Mouse (Mus musculus) gastrocnemius, postnatal 14 days (tissue): ENCODE measurements around the gene Ugt1a7c. TPM values are rescaled to one million over a fixed set of nuclear protein-coding genes. Genes with fewer than 3 reads are reported as not detected.
"Not testable (repeated sequence)": the region's sequence is repeated elsewhere in the genome, so short reads cannot be mapped to it uniquely, and the experiment has no call there.

Experiments used
- DNase-seq: peaks from one replicate; pipeline ENCODE4 v3.0.0; 2021; ENCODE audit warnings: mixed read lengths
- intact Hi-C: fragments of 180-260 bp; cut with DNase I; formaldehyde crosslinking; loops from one replicate; pipeline ENCODE4 v1.15.1; 2025; ENCODE audit warnings: low total_unique reads
- long read RNA-seq, 2 experiments: library from polyadenylated mRNA; stranded (forward); transcript quantifications; one replicate each; pipeline ENCODE4 v2.0.0; 2021
- total RNA-seq, 2 experiments: library from RNA; stranded (reverse); gene quantifications; 2 replicates each; pipeline ENCODE4 v1.2.3; 2021

Gene Ugt1a7c
- total RNA-seq, result under 1 TPM; 0.60 to 0.94 TPM
- long read RNA-seq, experiment 1, partial matches to known transcripts, result 0 of 3 reads
- long read RNA-seq, experiment 1, other reads (novel, unspliced or antisense), result 1 of 3 reads
- long read RNA-seq, experiment 2, partial matches to known transcripts, result 0 of 1 reads
- long read RNA-seq, experiment 2, other reads (novel, unspliced or antisense), result 0 of 1 reads

DNA sequence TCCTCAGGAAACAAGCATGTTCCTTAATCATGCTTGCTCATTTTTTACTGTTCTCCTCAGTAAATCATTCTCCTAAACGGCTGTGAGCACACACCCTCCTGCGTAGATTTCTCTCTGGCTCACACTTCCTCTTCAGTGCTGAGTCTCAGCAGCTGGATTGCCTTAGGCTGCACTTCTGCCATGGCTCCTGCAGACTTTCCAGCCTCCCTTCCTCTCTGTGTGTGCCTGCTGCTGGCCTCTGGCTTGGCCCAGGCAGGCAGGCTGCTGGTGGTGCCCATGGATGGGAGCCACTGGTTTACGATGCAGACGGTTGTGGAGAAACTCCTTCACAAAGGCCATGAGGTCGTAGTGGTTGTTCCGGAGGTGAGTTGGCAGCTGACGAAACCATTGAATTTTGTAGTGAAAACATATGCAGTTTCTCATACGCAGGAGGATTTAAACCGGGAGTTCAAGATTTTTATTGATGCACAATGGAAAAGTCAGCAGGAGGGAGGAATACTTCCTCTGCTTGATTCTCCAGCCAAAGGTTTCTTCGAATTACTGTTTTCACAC, at the start of gene Ugt1a7c:
Gene Ugt1a7c (plus strand): TSS at position 122 of the 552 bp plus-strand sequence.
- peak; percentile 8 for DNase-seq
- intact Hi-C loops, result no loop called here

DNA sequence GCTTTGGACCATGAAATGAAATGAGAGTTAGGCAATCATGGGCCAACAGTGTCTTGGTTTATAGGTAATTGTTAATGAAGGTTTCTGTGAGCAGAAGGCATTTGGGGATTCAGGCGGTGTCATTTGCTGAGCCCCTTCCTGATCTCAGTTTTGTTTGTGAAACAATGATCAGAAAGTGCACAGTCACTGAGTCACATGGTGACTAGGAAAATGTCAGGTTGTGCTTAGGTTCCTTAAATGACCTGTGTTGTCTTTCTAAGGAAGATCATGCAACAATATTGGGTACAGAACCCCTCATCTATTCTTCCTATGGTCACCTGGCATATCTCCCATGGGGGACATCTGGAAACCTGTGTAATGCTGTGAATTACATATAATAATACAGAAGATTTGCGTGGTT, 47.5 kb upstream of the Ugt1a7c start:
- intact Hi-C loops, DNase-seq: not testable (repeated sequence)

DNA sequence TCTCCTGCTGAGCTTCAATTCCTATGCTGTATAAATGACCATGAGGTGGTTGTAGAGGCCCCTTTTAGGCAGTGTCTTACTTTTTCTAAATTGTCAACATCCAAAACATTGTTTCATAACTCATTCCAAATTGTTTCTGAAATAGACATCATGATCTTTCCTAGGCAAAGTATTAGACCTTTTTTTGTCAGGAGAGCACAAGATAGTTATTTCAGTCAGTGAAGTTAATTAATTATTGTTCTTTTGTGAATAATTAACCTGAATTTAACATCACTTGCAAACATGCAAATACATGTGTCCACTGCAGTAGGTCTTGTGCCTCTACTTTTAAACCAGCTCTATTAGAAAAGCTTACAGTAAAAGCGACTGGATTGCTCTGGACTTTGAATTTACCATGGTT, 39.8 kb upstream of the Ugt1a7c start, which contains the start of gene Ugt1a10:
Gene Ugt1a10 (plus strand): TSS at position 301 of the 400 bp plus-strand sequence.
- DNase-seq, result no peak
- intact Hi-C loops, result no loop called here

DNA sequence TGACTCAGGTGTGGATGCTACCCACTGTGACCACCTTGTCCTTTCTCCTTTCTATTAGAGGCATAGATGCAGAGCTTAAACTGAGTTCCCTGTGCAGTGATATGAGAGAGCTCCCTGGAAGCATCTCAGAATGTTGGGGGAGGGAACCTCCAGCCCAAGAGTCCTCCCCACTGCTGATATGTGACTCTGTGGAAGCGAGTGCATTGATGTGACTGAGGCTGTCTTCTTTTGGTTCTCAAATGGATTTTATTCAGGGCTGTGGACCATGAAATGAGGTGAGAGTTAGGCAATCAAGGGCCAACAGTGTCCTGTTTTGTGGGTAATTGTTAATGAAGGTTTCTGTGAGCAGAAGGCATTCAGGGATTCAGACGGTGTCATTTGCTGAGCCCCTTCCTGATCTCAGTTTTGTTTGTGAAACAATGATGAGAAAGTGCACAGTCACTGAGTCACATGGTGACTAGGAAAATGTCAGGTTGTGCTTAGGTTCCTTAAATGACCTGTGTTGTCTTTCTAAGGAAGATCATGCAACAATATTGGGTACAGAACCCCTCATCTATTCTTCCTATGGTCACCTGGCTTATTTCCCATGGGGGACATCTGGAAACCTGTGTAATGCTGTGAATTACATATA, 28.3 kb upstream of the Ugt1a7c start:
- intact Hi-C loops, DNase-seq: not testable (repeated sequence)

DNA sequence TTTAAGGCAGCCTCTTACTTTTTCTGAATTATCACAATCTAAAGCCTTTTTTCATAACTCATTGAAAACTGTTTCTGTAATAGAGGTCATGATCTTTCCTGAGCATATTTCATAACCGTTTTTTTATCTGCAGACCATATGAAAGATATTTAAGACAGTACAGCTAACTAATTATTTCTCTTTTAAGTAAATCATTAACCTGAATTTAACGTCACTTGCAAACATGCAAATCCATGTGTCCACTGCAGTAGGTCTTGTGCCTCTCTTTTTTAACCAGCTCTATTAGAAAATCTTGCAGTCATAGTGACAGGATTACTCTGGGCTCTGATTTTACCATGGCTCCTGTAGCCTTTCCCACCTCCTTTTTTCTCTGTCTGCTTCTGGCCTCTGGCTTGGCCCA, 24.4 kb upstream of the Ugt1a7c start, which contains the start of gene Ugt1a9:
Gene Ugt1a9 (plus strand): TSS at position 306 of the 400 bp plus-strand sequence.
- intact Hi-C loops, result no loop called here
- no peak for DNase-seq

DNA sequence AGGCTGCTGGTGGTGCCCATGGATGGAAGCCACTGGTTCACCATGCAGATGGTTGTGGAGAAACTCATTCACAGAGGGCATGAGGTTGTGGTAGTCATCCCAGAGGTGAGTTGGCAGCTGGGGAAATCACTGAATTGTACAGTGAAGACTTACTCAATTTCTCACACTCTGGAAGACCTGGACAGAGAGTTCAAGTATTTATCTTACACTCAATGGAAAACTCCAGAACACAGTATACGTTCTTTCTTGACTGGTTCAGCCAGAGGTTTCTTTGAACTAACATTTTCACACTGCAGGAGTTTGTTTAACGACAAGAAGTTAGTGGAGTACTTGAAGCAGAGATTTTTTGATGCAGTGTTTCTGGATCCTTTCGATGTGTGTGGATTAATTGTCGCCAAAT, 24.0 kb upstream of the Ugt1a7c start:
- no peak for DNase-seq
- intact Hi-C loops, result no loop called here

DNA sequence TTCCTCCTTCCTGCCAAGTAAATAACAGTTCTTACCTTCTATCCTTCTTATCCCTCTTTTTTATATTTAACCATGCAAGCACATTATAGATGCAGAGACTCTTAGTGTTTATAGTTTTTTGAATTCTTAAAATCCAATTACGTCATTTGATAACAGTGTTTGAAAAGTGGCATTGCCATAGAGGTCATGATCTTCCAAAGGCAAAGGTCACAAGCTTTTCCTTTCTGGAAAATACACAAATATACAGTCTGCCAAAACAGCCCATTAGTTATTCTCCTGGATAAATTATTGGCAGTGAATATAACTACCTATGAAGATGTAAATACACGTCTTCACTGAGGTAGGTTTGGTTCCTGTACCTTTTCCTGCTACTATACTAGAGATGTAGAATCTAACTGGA, 20.4 kb upstream of the Ugt1a7c start:
- no peak for DNase-seq
- intact Hi-C loops, result no loop called here

DNA sequence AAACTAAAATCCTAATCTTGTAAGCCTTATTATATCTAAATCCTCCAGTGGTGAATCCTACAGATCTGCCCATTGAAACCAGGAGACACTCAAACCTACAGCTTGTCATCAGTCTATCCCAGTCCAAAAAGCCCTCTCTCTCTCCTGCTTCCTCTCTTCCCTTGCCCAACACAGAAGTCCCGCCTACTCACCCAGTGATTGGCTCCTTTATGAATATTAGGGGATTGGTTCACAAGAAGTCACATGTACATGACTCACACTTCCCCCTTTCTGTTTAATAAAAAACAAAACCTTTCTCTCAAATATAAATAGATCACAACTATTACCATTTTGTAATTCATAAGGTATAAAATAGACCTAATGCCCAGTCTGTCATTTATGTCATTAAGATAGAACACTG, 17.7 kb upstream of the Ugt1a7c start:
- no peak for DNase-seq
- intact Hi-C loops, result no loop called here

DNA sequence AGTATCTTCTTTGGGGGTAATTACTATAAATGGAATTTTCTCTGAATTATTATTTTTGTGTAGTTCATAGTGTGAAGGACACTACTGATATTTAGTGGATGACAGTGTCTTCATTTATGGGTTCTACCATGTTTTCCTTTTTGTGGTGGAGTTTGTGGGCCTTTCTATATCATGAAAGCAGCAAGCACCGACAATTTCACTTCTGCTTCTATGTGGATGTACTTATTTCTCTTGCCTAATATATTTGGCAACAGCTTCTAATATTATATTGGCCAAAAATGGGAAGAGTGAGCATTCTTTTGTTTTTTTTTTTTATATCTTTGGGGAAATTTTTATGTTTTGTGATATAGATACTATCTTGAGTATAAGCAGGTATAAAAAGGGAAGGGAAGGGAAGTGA, 13.2 kb upstream of the Ugt1a7c start:
- intact Hi-C loops, result no loop called here

DNA sequence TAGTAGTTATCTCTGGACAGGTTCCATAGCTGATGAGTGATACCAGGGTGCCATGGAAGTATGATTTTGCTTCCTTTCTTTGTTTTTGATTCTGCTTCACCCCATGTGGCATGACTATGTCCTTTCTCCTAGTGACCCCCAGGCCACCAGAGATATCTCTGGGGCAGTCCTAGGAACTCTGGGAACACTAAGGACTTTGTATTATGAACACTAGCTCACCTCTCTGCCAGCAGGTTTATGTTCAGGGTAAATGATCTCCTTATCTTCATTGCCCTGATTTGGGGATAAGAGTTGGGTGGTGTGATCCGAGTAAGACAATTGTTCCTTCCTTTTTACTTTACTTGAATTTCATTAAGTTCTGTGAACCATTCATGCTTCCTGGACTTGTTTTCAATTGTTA, 8.7 kb upstream of the Ugt1a7c start:
- intact Hi-C loops, result no loop called here
- no peak for DNase-seq

More for the DNA sequence above, 13.2 kb upstream of the Ugt1a7c start:
- no peak for DNase-seq

DNA sequence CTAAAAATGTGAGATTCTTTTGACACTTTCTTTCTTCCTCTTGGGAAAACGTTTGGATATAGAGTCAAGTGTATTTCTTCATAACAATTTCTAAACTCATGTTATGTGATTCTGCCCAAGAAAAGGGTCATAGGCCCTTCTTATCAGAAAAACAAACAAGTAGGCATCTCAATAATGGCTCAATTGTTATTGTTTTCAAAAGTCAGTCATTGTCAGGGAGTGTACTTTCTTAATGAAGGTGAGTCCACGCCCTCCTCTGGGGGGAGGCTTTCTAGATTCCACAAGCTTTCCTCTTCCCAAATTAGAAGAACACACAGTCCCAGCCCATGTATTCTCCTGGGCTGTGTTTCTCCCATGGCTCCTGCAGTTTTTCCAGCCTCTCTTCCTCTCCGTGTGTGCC, 7.3 kb upstream of the Ugt1a7c start, which contains the start of gene Ugt1a8:
Gene Ugt1a8 (plus strand): TSS at position 301 of the 400 bp plus-strand sequence.
- intact Hi-C loops, result no loop called here
- DNase-seq, result no peak

DNA sequence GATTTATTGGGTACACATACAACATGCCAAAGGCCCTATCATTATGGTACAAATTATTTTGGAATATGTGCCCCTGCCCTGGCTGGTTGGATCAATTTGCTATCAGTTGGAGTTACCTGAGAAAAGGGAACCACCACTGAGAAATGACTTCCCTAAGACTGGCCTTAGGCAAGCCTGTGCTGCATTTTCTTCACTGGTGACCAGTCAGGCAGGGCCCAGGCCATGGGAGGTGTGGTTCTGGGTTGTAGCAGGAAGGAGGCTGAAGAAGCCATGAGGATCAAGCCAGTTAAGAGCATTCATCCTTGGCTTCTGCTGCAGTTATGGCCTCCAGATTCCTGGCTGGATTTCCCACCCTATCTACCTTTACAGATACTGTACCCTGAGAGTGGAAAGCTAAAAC, 2.5 kb upstream of the Ugt1a7c start:
- no peak for DNase-seq
- intact Hi-C loops, result no loop called here

DNA sequence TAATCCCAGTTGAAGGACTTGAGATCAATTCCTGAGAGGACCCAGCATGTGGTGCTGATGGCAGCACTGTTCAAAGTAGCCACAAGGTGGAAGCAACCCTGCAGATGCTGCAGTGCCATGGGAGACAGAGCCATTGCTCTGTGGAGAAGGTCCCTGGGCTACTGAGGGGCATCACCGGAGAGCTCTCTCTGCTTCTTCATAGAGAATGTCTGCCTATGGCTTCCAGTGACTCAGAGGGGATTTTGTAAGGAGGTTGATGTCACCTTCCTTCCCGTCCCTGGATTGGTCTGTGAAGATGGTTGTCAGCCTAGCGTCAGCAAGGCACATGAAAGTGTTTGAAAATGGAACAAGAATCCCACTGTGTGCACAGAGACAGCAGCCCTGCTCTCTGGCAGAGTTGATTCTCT, 589 bp upstream of the Ugt1a7c start:
- DNase-seq, intact Hi-C loops: not testable (repeated sequence)

DNA sequence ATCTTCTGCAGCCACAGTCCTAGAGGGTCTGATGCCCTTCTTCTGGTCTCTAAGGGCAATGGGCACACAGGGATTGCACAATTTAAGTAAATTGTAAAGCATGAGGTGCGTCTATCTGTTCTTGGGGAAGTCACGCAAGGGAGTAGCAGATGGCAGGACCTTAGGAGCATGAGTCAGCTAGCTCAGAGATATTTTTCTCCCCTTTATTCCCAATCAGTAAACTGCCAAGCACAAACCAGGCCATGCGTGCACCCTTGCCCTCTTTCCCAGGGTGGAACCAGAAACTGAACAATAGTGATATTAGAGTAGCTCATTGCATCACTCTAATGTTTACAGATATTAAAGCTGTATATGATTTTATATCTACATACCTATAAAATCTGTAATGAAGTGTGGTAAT, 3.7 kb downstream of the Ugt1a7c start:
- intact Hi-C loops, DNase-seq: not testable (repeated sequence)

DNA sequence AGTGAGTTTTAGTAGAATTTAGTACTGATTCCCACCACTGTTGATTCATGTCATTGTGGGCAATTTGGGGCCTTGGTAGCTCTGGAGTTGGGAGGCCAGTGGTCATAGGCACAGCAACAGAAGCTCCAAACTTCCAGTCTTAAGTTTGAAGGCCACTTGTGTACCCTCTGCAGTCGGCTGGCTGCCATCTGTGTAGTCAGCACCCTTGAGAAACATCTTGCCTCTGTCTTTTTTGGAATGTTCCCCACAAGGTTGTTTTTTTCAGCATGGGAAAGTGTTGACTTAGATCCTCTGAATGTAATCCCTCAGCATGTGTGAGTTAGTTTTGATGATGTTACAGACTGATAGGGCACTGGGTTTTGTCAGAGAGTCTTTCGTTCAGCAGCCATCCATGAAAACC, 4.8 kb downstream of the Ugt1a7c start:
- DNase-seq, intact Hi-C loops: not testable (repeated sequence)

DNA sequence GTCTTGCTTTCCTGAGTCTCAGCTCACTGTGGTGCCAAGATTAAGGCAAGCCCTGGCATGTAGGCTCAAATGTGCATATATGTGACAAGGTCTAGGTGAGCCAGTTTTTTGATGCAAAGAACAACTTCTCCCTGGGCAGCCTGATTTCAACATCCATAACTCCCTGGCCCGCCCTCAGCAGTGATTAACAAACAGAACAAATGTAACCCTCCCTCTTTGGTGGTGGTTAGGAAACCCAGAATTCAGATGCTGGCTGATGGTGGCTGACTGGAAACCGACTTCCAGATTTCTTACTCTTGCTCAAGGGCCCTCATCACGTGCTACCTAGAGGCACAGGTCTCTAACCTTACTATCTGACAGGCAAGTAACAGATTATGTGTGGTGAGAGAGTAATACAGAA, 8.2 kb downstream of the Ugt1a7c start, which contains the start of gene Ugt1a6b:
Gene Ugt1a6b (plus strand): TSS at position 234 of the 400 bp plus-strand sequence.
- DNase-seq, intact Hi-C loops: not testable (repeated sequence)

DNA sequence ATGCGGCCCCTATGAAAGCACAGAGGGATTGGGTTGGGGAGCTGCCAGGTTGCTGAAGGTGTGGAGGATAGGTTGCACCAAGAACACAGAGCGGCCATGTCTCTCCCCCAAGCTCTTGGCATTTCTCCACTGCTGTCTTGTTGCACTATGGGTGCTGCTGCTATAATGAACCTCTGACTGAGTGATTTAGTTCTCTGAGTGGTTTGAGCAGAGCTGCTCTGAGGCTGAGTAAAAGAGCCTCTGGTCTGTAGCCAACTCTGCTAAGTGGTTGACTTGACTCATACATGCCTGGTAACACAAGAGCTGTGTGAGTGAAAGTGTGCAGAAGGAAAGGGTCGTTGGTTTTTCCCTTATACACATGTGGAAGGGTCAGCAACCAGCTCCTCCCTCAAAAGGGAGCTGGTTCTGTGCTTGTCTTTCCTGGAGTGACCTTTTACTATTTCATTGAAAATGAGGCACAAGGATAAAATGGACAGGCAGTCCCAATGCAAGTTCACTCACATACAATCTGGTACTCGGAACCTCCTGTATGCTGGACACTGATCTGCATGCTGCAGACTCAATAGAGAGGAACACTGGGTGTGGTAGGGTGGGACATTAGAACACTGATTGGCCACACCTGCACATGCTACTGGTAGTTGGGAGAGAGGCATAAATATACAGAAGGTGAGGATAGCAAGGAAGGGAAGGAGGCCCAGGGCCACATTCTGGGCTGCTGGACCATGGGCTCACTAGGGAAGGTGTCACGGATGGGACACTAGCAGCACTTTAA, 9.0 kb downstream of the Ugt1a7c start:
- DNase-seq, intact Hi-C loops: not testable (repeated sequence)

DNA sequence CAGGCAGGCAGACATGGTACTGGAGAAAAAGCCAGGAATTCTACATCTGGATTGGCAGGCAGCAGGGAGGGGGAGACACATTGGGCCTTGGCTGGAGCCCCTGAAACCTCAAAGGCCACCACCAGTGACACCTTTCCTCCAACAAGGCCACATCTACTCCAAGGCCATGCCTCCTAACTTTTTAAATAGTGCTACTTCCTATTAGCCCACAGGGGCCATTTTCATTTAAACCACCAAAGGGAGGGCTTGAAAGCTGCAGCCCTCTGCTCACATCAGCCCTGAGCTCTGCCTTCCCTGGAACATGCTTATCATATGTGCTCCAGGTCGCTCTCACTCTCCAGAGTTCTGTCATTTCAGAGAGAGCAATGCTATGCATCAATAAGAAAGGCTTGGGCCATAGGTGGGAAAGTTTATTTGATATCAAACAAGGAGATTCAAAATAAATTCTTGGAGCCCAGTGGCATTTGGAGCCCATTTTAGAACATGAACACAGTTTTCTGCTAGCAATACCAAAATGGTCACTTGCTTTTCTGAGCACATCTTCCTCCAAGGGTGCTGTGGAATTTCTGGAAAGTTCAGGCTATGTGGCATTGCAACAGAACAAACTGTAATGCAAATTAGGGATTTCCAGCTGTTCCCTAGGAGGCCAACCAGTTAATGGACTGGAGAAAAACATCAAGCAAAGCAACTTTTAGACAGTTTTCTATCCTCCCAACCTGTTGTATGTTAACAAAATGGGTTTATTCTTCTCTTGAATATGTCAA, 10.0 kb downstream of the Ugt1a7c start:
- DNase-seq, result no peak
- intact Hi-C loops, result no loop called here

DNA sequence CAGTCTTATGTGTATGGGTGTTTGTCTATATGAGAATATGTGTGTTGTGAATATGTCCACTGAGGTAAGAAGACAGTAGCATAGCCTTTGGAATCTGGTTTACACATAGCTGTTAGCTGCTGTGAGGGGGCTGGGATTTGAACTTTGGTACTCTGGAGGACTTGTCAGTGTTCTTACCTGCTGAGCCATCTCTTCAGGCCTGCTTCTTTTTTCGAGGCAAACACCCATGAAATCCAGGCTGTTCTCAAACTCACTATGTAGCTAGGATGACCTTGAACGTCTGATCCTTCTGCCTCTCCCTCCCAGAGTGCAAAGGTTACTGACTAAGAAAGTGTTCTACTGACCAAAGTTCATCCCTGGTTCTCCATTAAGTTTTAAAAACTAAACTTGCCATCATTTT, 10.8 kb downstream of the Ugt1a7c start:
- intact Hi-C loops, result no loop called here
- no peak for DNase-seq
